Mouse (Mus musculus) ES-E14 (cell line): ENCODE data around the gene Wasf2.

Source experiments
- CHD2 ChIP-seq: IDR thresholded peaks from 2 replicates; pipeline ENCODE4 v1.6.1; 2014; ENCODE audit warnings: mild to moderate bottlenecking, low read depth, low read length, inconsistent platforms
- HCFC1 ChIP-seq: IDR thresholded peaks from 2 replicates; pipeline ENCODE4 v1.6.1; 2012; ENCODE audit warnings: low read length, inconsistent platforms, borderline replicate concordance; ENCODE audit not compliant: insufficient read depth
- ZNF384 ChIP-seq: IDR thresholded peaks from 2 replicates; pipeline ENCODE4 v1.6.1; 2012; ENCODE audit warnings: low read depth, low read length, inconsistent platforms

DNA sequence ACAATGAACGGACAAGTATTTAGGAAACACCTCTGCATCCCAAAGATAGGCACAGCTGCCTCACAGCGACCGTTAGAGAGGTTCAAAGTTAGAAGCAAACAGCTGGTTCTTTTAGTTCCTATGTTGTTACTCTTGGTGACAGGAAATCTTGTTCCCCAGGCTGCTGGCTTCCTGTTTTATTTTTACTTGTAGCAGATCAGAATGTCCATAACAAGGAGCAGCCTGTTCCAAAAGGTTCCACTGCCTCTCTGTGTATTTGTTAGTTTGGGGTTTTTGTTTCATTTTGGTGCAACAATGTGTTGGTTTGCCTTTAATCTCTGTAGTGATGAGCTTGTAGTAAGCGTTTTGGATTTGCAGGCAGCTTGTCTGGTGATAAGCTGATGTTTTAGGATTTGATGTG lies 44.1 kb downstream of the Wasf2 start:
- no peak for TF ChIP-seq HCFC1
- no peak for TF ChIP-seq CHD2
- no peak for TF ChIP-seq ZNF384
